Mouse (Mus musculus) forebrain, embryonic 16.5 days (tissue): ENCODE results near the gene Aimp1. TPM values are rescaled to one million over a fixed set of nuclear protein-coding genes. Genes with fewer than 3 reads are reported as not detected.

Experiments used
- ATAC-seq: fragments of 200-750 bp; cut with Nextera tagmentation; 2 replicates; pipeline ENCODE4 v1.8.0; 2017; ENCODE audit warnings: mild to moderate bottlenecking, moderate library complexity
- H3K27ac ChIP-seq: fragments of 300-500 bp; sonication (generic); 2 replicates; pipeline ENCODE4 v1.5.1; 2014; ENCODE audit warnings: low read length, control low read depth
- H3K27me3 ChIP-seq: fragments of 300-500 bp; sonication (generic); replicated peaks from 2 replicates; pipeline ENCODE4 v1.6.1; 2014; ENCODE audit warnings: low read length; ENCODE audit not compliant: control insufficient read depth, insufficient read depth
- H3K36me3 ChIP-seq: fragments of 300-500 bp; sonication (generic); 2 replicates; pipeline ENCODE4 v1.6.1; 2014; ENCODE audit not compliant: control insufficient read depth, insufficient read depth
- H3K4me1 ChIP-seq: fragments of 300-500 bp; sonication (generic); replicated peaks from 2 replicates; pipeline ENCODE4 v1.6.1; 2014; ENCODE audit warnings: low read length; ENCODE audit not compliant: control insufficient read depth, insufficient read depth
- H3K4me2 ChIP-seq: fragments of 300-500 bp; sonication (generic); 2 replicates; pipeline ENCODE4 v1.6.1; 2014; ENCODE audit warnings: mild to moderate bottlenecking, low read length, control low read depth
- H3K4me3 ChIP-seq: fragments of 300-500 bp; sonication (generic); replicated peaks from 2 replicates; pipeline ENCODE4 v1.5.1; 2014; ENCODE audit warnings: mild to moderate bottlenecking, low read length, control low read depth
- H3K9ac ChIP-seq: fragments of 300-500 bp; sonication (generic); replicated peaks from 2 replicates; pipeline ENCODE4 v1.6.1; 2014; ENCODE audit warnings: low read depth, low read length, control low read depth
- H3K9me3 ChIP-seq: fragments of 300-500 bp; sonication (generic); 2 replicates; pipeline ENCODE4 v1.6.1; 2016; ENCODE audit warnings: low read length; ENCODE audit not compliant: control insufficient read depth
- WGBS: fragments of 180-500 bp; shearing (Covaris S2); extraction: QIAGEN DNeasy Blood & Tissue Kit; methylation state at CpG from one replicate; pipeline ENCODE4 v1.1.7; 2014; 5-methylcytosine and 5-hydroxymethylcytosine counted together
- polyA plus RNA-seq: library from polyadenylated mRNA; unstranded; fragments of >200 nt; fragmentation: Nextera tagmentation; extraction: Ambion mirVana; gene quantifications from 2 replicates; pipeline ENCODE4 v1.2.1, GENCODE M21; 2015

Aimp1 gene
- polyA plus RNA-seq, 1 experiment from 2014 or later = 63.7 TPM

DNA sequence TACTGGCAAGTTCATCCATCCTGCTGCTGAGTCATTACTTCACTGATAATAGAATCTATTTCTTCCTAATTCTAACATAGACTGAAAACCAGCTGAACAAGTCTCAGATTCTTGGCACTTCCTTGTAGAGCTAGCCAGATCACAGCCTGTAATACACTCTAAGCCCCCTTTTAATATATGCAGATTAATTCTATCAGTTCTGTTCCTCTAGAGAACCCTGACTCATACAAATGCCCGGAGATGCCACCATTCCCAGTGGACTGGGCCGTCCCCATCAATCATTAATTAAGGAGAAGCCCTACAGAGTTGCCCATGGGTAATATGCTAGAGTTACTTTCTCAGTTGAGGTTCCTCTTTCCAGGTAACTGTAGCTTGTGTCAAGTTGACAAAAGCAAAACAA is 28.2 kb downstream of the Aimp1 start:
- H3K4me1 ChIP-seq = no peaks in the 10 kb centered on the region
- no peaks in the 10 kb centered on the region for H3K9me3 ChIP-seq
- H3K9ac ChIP-seq = no peak overlapping the region
- H3K27ac ChIP-seq = no peak overlapping the region
- H3K4me3 ChIP-seq = no peak overlapping the region
- no peaks in the 10 kb centered on the region for H3K27me3 ChIP-seq
- no peak for ATAC-seq
- peaks cover 7% of the 10 kb centered on the region for H3K36me3 ChIP-seq
- H3K4me2 ChIP-seq = no peak overlapping the region
- 68% methylated on average over 2 of the region's 2 CpGs for WGBS

DNA sequence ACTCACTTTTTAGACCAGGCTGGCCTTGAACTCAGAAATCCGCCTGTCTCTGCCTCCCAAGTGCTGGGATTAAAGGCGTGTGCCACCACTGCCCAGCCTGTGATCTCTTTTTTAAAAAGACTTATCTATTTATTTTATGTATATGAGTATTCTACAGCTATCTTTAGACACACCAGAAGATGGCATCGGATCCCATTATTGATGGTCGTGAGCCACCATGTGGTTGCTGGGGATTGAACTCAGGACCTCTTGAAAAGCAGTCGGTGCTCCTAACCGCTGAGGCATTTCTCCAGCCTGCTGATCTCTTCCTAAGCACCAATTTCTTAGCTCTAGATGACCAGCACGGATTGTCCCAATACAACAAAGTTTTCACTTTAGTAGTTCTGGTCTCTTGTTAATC is 30.2 kb downstream of the Aimp1 start:
- H3K4me1 ChIP-seq = 0 out of 2 replicates have a peak, but pooled peaks cover 2% of the 10 kb centered on the region
- ATAC-seq = no peak
- H3K4me3 ChIP-seq = no peak overlapping the region
- no peaks in the 10 kb centered on the region for H3K9me3 ChIP-seq
- no peak overlapping the region for H3K4me2 ChIP-seq
- peaks cover 5% of the 10 kb centered on the region; the same call in 1 of the 2 replicates for H3K36me3 ChIP-seq
- H3K27ac ChIP-seq = no peak overlapping the region
- no peaks in the 10 kb centered on the region for H3K27me3 ChIP-seq
- H3K9ac ChIP-seq = no peak overlapping the region
- 88% methylated on average over 7 of the region's 7 CpGs for WGBS

DNA sequence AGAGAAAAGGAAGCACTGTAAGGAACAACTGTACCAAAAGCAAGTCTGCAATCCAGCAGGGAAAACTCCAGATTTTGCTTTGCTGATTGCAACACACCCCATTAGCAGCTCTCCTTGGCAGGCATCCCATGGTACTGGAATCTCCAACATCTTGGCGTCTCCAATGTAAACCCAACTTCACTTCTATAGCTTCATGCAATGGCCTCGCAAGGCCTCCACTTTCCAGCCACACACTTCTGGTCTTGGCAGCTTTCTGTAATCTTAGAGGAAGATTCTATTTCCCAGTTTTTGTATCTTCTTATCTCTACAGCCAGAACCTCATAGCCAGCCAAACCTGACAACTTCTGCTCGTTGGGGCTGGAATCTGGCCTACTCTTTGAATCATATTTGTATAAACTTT is 32.4 kb downstream of the Aimp1 start:
- Histone ChIP-seq H3K36me3 (no peaks in the 10 kb centered on the region), H3K9ac (no peak overlapping the region), H3K27ac (no peak overlapping the region), H3K27me3 (no peaks in the 10 kb centered on the region), H3K4me1 (0 out of 2 replicates have a peak, but pooled peaks cover 2% of the 10 kb centered on the region), H3K4me2 (no peak overlapping the region), H3K4me3 (no peak overlapping the region), H3K9me3 (no peaks in the 10 kb centered on the region)
- ATAC-seq = no peak
- WGBS = 69% methylated on average over 3 of the region's 3 CpGs

- ATAC-seq = peak; percentile 79
- Histone ChIP-seq H3K4me1 (0 out of 2 replicates have a peak, but pooled peaks cover 2% of the 10 kb centered on the region), H3K4me2 (no peak overlapping the region), H3K9me3 (no peaks in the 10 kb centered on the region), H3K27ac (no peak overlapping the region), H3K36me3 (no peaks in the 10 kb centered on the region), H3K27me3 (no peaks in the 10 kb centered on the region), H3K9ac (no peak overlapping the region), H3K4me3 (no peak overlapping the region)
- 46% methylated on average over 5 of the region's 5 CpGs for WGBS
Measured at GRCm38 (mm10) chr3:132650191-132650590, 34.0 kb downstream of the Aimp1 start.

DNA sequence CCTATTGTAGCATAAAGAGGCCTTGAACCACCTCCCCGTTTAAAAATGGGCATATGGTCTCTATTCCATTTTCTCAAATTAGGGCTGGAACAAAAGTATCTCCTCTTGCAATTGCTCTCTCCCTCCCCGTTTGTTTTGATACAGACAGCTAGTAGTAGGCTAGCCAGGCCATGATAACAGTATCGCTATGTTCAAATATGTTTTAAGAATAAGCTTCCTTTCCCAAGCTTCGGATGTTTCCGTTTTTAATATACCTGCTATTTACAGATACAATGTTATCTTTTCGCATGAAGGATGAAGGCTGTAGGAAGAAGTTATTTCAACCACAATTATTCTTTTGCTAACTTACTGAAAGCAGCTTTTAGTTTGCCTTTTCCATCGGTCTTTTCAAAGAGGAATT is 34.8 kb downstream of the Aimp1 start:
- 83% methylated on average over 7 of the region's 7 CpGs for WGBS

DNA sequence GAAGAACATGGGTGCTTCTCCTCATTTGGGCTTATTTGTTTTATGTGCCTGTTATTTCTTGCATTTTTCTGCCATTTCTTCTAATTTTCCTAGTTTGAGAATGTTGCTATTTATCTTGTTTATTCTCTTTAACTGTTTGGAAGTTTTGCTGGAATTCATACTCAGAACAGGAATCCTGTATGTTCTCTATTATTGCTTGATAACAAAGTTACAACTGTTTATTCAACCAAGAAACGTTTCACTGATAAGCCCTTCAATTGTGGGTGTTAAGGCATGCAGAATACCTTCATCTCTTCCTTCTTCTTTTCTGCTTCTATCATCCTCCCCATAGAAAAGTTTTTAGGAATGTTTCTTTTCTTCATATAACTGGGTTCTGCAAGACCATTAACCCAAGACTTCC is 37.4 kb downstream of the Aimp1 start:
- WGBS = 53% methylated on average over 1 of the region's 1 CpGs
- Histone ChIP-seq H3K4me3 (no peak overlapping the region), H3K27me3 (no peaks in the 10 kb centered on the region), H3K9ac (no peak overlapping the region), H3K36me3 (no peaks in the 10 kb centered on the region), H3K9me3 (no peaks in the 10 kb centered on the region), H3K4me2 (no peak overlapping the region), H3K27ac (no peak overlapping the region), H3K4me1 (0 out of 2 replicates have a peak, but pooled peaks cover 2% of the 10 kb centered on the region)
- no peak for ATAC-seq

More for the DNA sequence above, 34.8 kb downstream of the Aimp1 start:
- Histone ChIP-seq H3K4me3 (no peak overlapping the region), H3K27ac (no peak overlapping the region), H3K4me2 (no peak overlapping the region), H3K36me3 (no peaks in the 10 kb centered on the region), H3K4me1 (0 out of 2 replicates have a peak, but pooled peaks cover 2% of the 10 kb centered on the region), H3K27me3 (no peaks in the 10 kb centered on the region), H3K9ac (no peak overlapping the region), H3K9me3 (no peaks in the 10 kb centered on the region)
- no peak for ATAC-seq

GRCm38 (mm10) chr3:132644071-132644470 is 40.1 kb downstream of the Aimp1 start:
- no peaks in the 10 kb centered on the region for H3K9me3 ChIP-seq
- no peak for ATAC-seq
- no peaks in the 10 kb centered on the region for H3K36me3 ChIP-seq
- H3K4me1 ChIP-seq = no peaks in the 10 kb centered on the region
- H3K9ac ChIP-seq = no peak overlapping the region
- H3K4me2 ChIP-seq = no peak overlapping the region
- H3K27ac ChIP-seq = no peak overlapping the region
- no peak overlapping the region for H3K4me3 ChIP-seq
- WGBS = 90% methylated on average over 4 of the region's 4 CpGs
- H3K27me3 ChIP-seq = no peaks in the 10 kb centered on the region

DNA sequence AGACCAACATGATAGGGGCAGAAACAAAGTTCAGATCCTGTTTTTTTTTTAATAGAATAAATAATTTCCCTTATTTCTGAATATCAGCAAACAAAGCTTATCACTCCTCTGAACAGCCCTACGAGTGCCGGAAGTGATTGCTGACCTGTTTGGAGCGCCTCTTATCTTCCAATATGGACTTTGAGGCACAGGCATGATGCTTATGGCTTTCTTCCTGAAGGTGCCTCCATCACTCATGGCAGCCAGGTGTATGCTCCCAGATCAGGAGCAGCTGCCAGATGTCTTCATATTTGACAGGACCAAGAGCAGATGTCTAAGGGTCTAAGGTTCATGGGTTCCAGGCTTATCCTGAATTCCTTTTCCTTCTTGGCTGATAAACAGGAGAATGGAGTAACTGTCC is 47.1 kb downstream of the Aimp1 start:
- Histone ChIP-seq H3K9me3 (no peaks in the 10 kb centered on the region), H3K4me2 (no peak overlapping the region), H3K9ac (no peak overlapping the region), H3K27ac (no peak overlapping the region), H3K4me3 (no peak overlapping the region), H3K27me3 (no peaks in the 10 kb centered on the region), H3K36me3 (no peaks in the 10 kb centered on the region), H3K4me1 (no peaks in the 10 kb centered on the region)
- WGBS = 95% methylated on average over 3 of the region's 3 CpGs
- no peak for ATAC-seq

DNA sequence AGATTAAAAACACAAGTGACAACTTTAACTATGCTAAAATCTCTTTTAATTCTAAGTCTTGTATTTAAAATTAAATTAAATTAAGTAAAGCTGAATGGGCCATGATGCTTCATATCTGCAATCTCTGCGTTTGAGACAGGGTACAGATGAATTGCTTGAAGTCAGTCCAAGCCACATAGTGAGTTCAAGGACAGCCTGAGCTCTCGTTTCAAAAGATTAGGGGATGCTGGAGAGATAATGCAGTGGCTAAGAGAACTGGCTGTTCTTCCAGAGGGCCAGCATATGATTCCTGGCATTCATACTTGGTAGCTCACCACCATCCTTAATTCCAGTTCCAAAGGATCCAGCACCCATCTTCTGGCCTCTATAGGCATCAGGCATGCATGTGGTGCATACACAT is 50.9 kb downstream of the Aimp1 start:
- H3K9me3 ChIP-seq = no peaks in the 10 kb centered on the region
- H3K27ac ChIP-seq = no peak overlapping the region
- H3K9ac ChIP-seq = no peak overlapping the region
- H3K4me2 ChIP-seq = no peak overlapping the region
- no peaks in the 10 kb centered on the region for H3K27me3 ChIP-seq
- ATAC-seq = no peak
- H3K36me3 ChIP-seq = no peaks in the 10 kb centered on the region
- no peaks in the 10 kb centered on the region for H3K4me1 ChIP-seq
- 66% methylated on average over 2 of the region's 2 CpGs for WGBS
- no peak overlapping the region for H3K4me3 ChIP-seq

- Histone ChIP-seq H3K9ac (no peak within 1 kb of the TSS), H3K4me2 (no peak within 1 kb of the TSS), H3K36me3 (no peaks in the 10 kb centered on the region), H3K4me1 (no peaks in the 10 kb centered on the region), H3K9me3 (no peaks in the 10 kb centered on the region), H3K4me3 (no peak within 1 kb of the TSS), H3K27ac (no peak within 1 kb of the TSS), H3K27me3 (no peaks in the 10 kb centered on the region)
- WGBS = 95% methylated on average over 11 of the region's 11 CpGs
- no peak for ATAC-seq
Measured at GRCm38 (mm10) chr3:132629601-132630239, 54.5 kb downstream of the Aimp1 start, which contains the start of gene Gimd1. Gene Gimd1, plus strand, starts transcription at chr3:132629820.
